Mouse (Mus musculus): ENCODE measurements around the gene Lpar2. TPM values are rescaled to one million over a fixed set of nuclear protein-coding genes. Genes with fewer than 3 reads are reported as not detected.
A peak's percentile ranks its signal among the peaks of the same experiment; 100 is the strongest.

Gene Lpar2
- total and polyA plus RNA-seq, 3 experiments, result 0.74 to 3.0 (median 1.2) TPM

DNA sequence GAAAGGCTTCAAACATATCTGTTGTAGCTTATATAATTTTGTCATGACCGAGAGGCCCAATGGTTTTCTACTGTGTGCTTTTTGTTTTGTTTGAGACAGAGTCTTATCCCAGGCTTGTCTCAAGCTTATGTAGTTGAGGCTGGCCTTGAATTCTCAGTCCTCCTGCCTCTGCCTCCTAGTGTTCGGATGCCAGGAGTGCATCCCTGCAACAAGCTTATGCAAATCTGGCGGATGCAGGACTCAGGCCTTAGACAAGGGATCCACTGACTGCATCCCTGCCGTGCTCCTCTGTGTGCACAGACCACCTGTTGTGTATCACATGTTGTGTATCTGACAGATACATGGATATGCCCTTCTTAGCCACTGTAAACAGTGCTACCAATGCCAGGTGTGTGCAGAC is 38.6 kb downstream of the Lpar2 start:
- Histone ChIP-seq H3K9ac (ENCODE audit: insufficient read depth, low read depth) (no peak overlapping the region), H3K27ac (ENCODE audit: insufficient read depth, low read depth) (no peak overlapping the region), H3K4me1 (ENCODE audit: control insufficient read depth in 1 of 2, insufficient read depth in 2 of 2) (peaks cover 2 to 13% of the 10 kb centered on the region in 2 experiments; a peak in 2 of 4 replicates), H3K9me3 (replicated peaks; ENCODE audit: low read length) (no peaks in the 10 kb centered on the region), H3K4me3 (replicated peaks in 1 of 3; ENCODE audit: low read depth in 2 of 3, low read length in 2 of 3, poor library complexity in 1 of 3) (no peak overlapping the region), H3K36me3 (replicated peaks in 1 of 2; ENCODE audit: control insufficient read depth in 1 of 2, insufficient read depth in 1 of 2, low read length in 1 of 2) (peaks cover 2 to 13% of the 10 kb centered on the region in 2 experiments), H3K79me2 (replicated peaks; ENCODE audit: control insufficient read depth, extremely low read depth, insufficient read depth, poor library complexity, severe bottlenecking) (no peaks in the 10 kb centered on the region), H3K4me2 (ENCODE audit: insufficient read depth, low read depth, poor library complexity, severe bottlenecking) (no peak overlapping the region), H3K27me3 (replicated peaks) (no peaks in the 10 kb centered on the region)
- dilution Hi-C loops (cut with MboI; ENCODE audit: extremely low pct_ligation_motif_present, extremely low pct_unique_long_range_greater_than_20kb, low sequenced_read_pairs), result no loop called here
- TF ChIP-seq RAD21 (IDR thresholded peaks at IDR 0.05; ENCODE audit: low read depth, low read length) (peak; percentile 10), MAX (IDR thresholded peaks at IDR 0.05; ENCODE audit: low read length) (no peak), SMC3 (IDR thresholded peaks at IDR 0.05; ENCODE audit: low read depth, low read length) (peak; percentile 13; the same call in 1 of the 2 replicates), CTCF (conservative IDR thresholded peaks at IDR 0.05 in 1 of 2, IDR thresholded peaks at IDR 0.05 in 1 of 2; ENCODE audit: low read depth in 2 of 2, low read length in 2 of 2) (peak; percentile 15 to 44; a peak in 3 of 4 replicates)
- in situ Hi-C loops (cut with MboI; ENCODE audit: low pct_ligation_motif_present, low pct_unique_long_range_greater_than_20kb, low sequenced_read_pairs), result no loop called here
- peak; percentile 38 for DNase-seq (ENCODE audit: extremely low read depth)

DNA sequence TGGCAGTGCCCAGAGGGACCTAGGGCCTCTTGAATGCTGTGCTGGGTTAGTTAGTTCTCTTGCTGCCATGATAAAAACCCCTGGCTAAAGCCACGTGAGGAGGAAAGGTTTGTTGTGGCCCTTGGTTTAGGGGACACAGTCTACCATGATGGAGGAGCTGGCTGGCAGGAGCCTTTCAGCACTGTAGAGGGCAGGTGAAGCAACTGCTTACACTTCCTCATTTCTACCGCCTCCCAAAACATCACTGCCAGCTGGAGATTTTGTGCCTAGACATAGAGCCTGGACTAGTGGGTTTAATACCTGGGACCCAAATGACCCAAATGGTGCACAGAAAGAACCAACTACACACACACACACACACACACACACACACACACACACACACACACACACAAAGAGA is 39.0 kb downstream of the Lpar2 start:
- Histone ChIP-seq H3K9ac (ENCODE audit: insufficient read depth, low read depth) (no peak overlapping the region), H3K36me3 (replicated peaks in 1 of 2; ENCODE audit: control insufficient read depth in 1 of 2, insufficient read depth in 1 of 2, low read length in 1 of 2) (peaks cover 2 to 13% of the 10 kb centered on the region in 2 experiments), H3K79me2 (replicated peaks; ENCODE audit: control insufficient read depth, extremely low read depth, insufficient read depth, poor library complexity, severe bottlenecking) (no peaks in the 10 kb centered on the region), H3K9me3 (replicated peaks; ENCODE audit: low read length) (no peaks in the 10 kb centered on the region), H3K4me1 (ENCODE audit: control insufficient read depth in 1 of 2, insufficient read depth in 2 of 2) (peaks cover 2 to 13% of the 10 kb centered on the region in 2 experiments; a peak in 2 of 4 replicates), H3K27me3 (replicated peaks) (no peaks in the 10 kb centered on the region), H3K27ac (ENCODE audit: insufficient read depth, low read depth) (no peak overlapping the region), H3K4me2 (ENCODE audit: insufficient read depth, low read depth, poor library complexity, severe bottlenecking) (no peak overlapping the region), H3K4me3 (replicated peaks in 1 of 3; ENCODE audit: low read depth in 2 of 3, low read length in 2 of 3, poor library complexity in 1 of 3) (no peak overlapping the region)
- dilution Hi-C loops (cut with MboI; ENCODE audit: extremely low pct_ligation_motif_present, extremely low pct_unique_long_range_greater_than_20kb, low sequenced_read_pairs) (no loop called here), in situ Hi-C loops (cut with MboI; ENCODE audit: low pct_ligation_motif_present, low pct_unique_long_range_greater_than_20kb, low sequenced_read_pairs) (no loop called here)
- peak; percentile 11 for DNase-seq (ENCODE audit: extremely low read depth)
- no peak for TF ChIP-seq UBTF (IDR thresholded peaks at IDR 0.05; ENCODE audit: low read depth, low read length)
- TF ChIP-seq MYC (IDR thresholded peaks at IDR 0.05; ENCODE audit: low read depth, low read length), result no peak
- TF ChIP-seq E2F4 (IDR thresholded peaks at IDR 0.05; ENCODE audit: insufficient replicate concordance, low read depth, low read length), result no peak
- no peak for TF ChIP-seq ZKSCAN1 (IDR thresholded peaks at IDR 0.05; ENCODE audit: borderline replicate concordance, low read depth, low read length)
- no peak for TF ChIP-seq NELFE (IDR thresholded peaks at IDR 0.05; ENCODE audit: low read depth, low read length)
- TF ChIP-seq MXI1 (IDR thresholded peaks at IDR 0.05; ENCODE audit: low read depth, low read length), result no peak
- TF ChIP-seq MAX (IDR thresholded peaks at IDR 0.05; ENCODE audit: low read length), result no peak
- no peak for TF ChIP-seq JUND (conservative IDR thresholded peaks at IDR 0.05; ENCODE audit: low read depth, low read length)
- TF ChIP-seq ELF1 (IDR thresholded peaks at IDR 0.05; ENCODE audit: low read depth, low read length), result no peak
- no peak for TF ChIP-seq RAD21 (IDR thresholded peaks at IDR 0.05; ENCODE audit: low read depth, low read length)
- no peak for TF ChIP-seq ZMIZ1 (IDR thresholded peaks at IDR 0.05; ENCODE audit: low read depth, low read length)
- TF ChIP-seq ZNF384 (IDR thresholded peaks at IDR 0.05; ENCODE audit: low read depth, low read length), result no peak
- no peak for TF ChIP-seq SMC3 (IDR thresholded peaks at IDR 0.05; ENCODE audit: low read depth, low read length)
- no peak for TF ChIP-seq USF1 (IDR thresholded peaks at IDR 0.05; ENCODE audit: low read depth, low read length)
- no peak for TF ChIP-seq TBP (conservative IDR thresholded peaks at IDR 0.05; ENCODE audit: low read depth, low read length)
- no peak for TF ChIP-seq CHD1 (IDR thresholded peaks at IDR 0.05; ENCODE audit: low read depth, low read length)
- no peak for TF ChIP-seq GABPA (IDR thresholded peaks at IDR 0.05; ENCODE audit: insufficient replicate concordance, low read depth, low read length)
- TF ChIP-seq MAFK (IDR thresholded peaks at IDR 0.05; ENCODE audit: insufficient replicate concordance, low read length), result no peak
